Mouse (Mus musculus): Measurements from ENCODE around the gene Dpy30.
A peak's percentile ranks its signal among the peaks of the same experiment; 100 is the strongest.

DNA sequence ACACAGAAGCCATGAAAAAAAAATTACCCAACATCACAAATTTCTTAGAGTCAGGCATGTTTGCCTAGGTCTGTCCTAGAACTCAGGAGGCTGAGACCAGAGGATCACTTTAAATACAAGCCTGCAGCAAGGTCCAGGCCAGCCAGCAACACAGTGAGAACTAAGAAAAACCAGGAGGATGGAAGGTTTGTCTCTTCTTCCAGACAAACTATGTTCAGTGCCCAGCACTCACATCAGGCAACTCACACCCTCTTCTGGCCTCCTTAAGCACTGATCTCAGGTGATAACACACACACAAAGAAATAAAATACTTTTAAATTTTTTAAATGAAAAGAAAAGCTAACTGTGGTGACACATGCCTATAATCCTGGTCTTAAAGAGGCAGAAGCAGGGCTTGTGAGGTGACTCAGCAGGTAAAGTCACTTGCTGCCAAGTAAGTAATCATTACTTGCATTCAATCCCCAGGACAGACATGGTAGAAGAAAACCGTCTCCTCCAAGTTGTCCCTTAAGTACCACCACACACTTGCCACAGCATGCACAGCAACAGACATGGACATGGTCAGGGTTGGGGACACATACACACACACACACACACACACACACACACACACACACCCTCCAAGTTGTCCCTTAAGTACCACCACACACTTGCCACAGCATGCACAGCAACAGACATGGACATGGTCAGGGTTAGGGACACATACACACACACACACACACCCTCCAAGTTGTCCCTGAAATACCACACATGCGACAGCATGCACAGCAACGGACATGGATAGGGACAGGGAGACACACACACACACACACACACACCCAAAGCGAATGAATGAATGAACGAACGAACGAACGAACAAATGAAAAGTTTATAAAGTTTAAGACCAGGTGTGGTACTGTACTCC, 44.5 kb downstream of the Dpy30 start:
- TF ChIP-seq CTCF (IDR thresholded peaks at IDR 0.05; ENCODE audit: low read depth) = peak; percentile 31
- no peak for TF ChIP-seq EP300 (optimal IDR thresholded peaks at IDR 0.05)

Data from stomach, postnatal 0 days (tissue).